Mouse (Mus musculus): ENCODE measurements around the gene Ppp1r11. TPM values are rescaled to one million over a fixed set of nuclear protein-coding genes. Genes with fewer than 3 reads are reported as not detected.

The Ppp1r11 gene
- polyA plus RNA-seq (2012; rRNA removed) = 891 and 948 TPM in 2 replicates

DNA sequence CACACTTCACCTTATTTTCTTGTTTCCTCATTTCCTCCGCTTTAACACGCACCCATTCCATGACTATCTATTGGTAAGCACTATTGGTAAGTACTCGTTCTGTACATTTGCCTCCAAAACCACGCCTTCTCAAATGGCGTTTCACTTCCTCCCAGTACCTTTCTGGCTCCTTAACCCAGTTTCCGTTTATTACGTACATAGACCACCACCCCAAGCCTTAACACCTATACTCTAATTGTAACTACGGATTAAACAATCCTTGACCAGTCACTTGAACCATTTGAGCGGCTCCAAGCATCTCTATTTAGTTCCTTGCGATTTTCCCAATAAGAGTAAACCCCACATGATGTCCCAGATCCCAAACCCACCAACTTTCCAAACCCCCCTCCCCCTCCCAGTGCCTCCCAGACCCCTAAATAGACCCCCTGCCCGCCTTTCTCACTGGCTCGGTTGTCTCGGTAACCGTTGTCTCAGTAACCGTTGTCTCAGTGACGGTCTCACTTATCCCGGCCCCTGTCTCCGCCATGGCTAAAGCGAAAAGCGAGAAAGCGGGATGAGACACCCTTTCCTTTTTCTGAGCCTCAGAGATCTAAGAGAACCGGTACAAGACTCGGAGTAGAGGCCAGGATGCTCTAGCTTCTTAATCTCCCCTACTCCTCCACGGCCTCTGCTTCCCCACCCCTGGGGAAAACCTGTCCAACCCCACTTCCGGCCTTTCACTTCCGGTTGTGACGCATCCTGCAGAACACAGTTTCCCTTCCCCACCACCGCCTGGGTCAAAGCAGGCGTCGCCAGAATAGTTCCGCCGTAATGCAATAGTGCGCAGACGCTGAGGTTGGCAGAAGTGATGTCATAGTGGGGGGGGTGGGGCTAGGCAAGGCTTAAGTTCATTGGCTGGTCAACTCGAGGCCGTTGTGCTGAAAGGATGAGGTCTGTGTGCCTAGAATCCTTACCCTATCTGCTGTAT, at the start of gene Ppp1r11:
Ppp1r11 (minus strand) TSS at position 761 of the 967 bp plus-strand sequence.
- peaks cover 6% of the 10 kb centered on the region for H3K4me1 ChIP-seq (ENCODE audit: control insufficient read depth, insufficient read depth, low read length)
- peak within 1 kb of the TSS; percentile 99 for H3K27ac ChIP-seq (ENCODE audit: control insufficient read depth, insufficient read depth, low read depth, low read length)
- peak; percentile 14; the same call in 1 of the 2 replicates for TF ChIP-seq CTCF (IDR thresholded peaks at IDR 0.05; ENCODE audit: control insufficient read depth, insufficient read depth, insufficient replicate concordance, low read depth, low read length)
- peak; percentile 77 for TF ChIP-seq POLR2A (IDR thresholded peaks at IDR 0.05; ENCODE audit: control insufficient read depth, low read depth, low read length)
- H3K27me3 ChIP-seq (ENCODE audit: control insufficient read depth, insufficient read depth, low read length) = no peaks in the 10 kb centered on the region
- H3K36me3 ChIP-seq (ENCODE audit: control insufficient read depth, insufficient read depth, low read length) = no peaks in the 10 kb centered on the region
- H3K4me3 ChIP-seq (ENCODE audit: control insufficient read depth, low read depth, low read length) = peak within 1 kb of the TSS; percentile 99

GRCm38 (mm10) chr17:37000863-37001262, 49.3 kb upstream of the Ppp1r11 start, which contains the start of gene Zfp57:
Zfp57 (plus strand) TSS chr17:37001163.
- Histone ChIP-seq H3K27ac (ENCODE audit: control insufficient read depth, insufficient read depth, low read depth, low read length) (no peak within 1 kb of the TSS), H3K4me1 (ENCODE audit: control insufficient read depth, insufficient read depth, low read length) (peaks cover 8% of the 10 kb centered on the region), H3K4me3 (ENCODE audit: control insufficient read depth, low read depth, low read length) (no peak within 1 kb of the TSS; the same call in 1 of the 2 replicates), H3K36me3 (ENCODE audit: control insufficient read depth, insufficient read depth, low read length) (no peaks in the 10 kb centered on the region), H3K27me3 (ENCODE audit: control insufficient read depth, insufficient read depth, low read length) (no peaks in the 10 kb centered on the region)
- TF ChIP-seq POLR2A (IDR thresholded peaks at IDR 0.05; ENCODE audit: control insufficient read depth, low read depth, low read length) = no peak
- TF ChIP-seq CTCF (IDR thresholded peaks at IDR 0.05; ENCODE audit: control insufficient read depth, insufficient read depth, insufficient replicate concordance, low read depth, low read length) = no peak

DNA sequence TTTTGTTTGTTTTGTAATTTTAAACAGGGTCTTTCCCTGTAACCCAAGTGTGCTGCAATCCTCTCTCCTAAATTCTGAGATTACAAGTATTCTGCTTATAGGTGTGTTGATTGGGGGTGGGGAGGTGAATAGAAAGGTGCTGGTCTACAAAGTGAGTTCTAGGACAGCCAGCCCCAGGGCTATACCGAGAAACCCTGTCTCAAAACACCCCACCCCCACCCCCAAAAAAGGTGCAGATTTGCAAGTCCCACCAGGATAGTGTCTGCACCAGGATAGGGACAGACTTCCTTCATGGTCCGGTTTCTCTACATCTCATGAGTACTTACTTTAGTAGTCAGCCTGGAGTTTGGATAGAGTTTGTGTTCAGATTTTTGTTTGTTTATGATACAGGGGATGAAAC, 46.9 kb upstream of the Ppp1r11 start:
- H3K36me3 ChIP-seq (ENCODE audit: control insufficient read depth, insufficient read depth, low read length) = no peaks in the 10 kb centered on the region
- TF ChIP-seq CTCF (IDR thresholded peaks at IDR 0.05; ENCODE audit: control insufficient read depth, insufficient read depth, insufficient replicate concordance, low read depth, low read length) (no peak), POLR2A (IDR thresholded peaks at IDR 0.05; ENCODE audit: control insufficient read depth, low read depth, low read length) (no peak)
- no peak overlapping the region for H3K4me3 ChIP-seq (ENCODE audit: control insufficient read depth, low read depth, low read length)
- H3K4me1 ChIP-seq (ENCODE audit: control insufficient read depth, insufficient read depth, low read length) = peaks cover 8% of the 10 kb centered on the region
- no peak overlapping the region for H3K27ac ChIP-seq (ENCODE audit: control insufficient read depth, insufficient read depth, low read depth, low read length)
- no peaks in the 10 kb centered on the region for H3K27me3 ChIP-seq (ENCODE audit: control insufficient read depth, insufficient read depth, low read length)

GRCm38 (mm10) chr17:36997033-36997735, 45.6 kb upstream of the Ppp1r11 start:
- Histone ChIP-seq H3K4me3 (ENCODE audit: control insufficient read depth, low read depth, low read length) (no peak overlapping the region), H3K27me3 (ENCODE audit: control insufficient read depth, insufficient read depth, low read length) (no peaks in the 10 kb centered on the region), H3K4me1 (ENCODE audit: control insufficient read depth, insufficient read depth, low read length) (no peaks in the 10 kb centered on the region), H3K36me3 (ENCODE audit: control insufficient read depth, insufficient read depth, low read length) (no peaks in the 10 kb centered on the region), H3K27ac (ENCODE audit: control insufficient read depth, insufficient read depth, low read depth, low read length) (no peak overlapping the region)
- peak; percentile 63; the same call in 1 of the 2 replicates for TF ChIP-seq CTCF (IDR thresholded peaks at IDR 0.05; ENCODE audit: control insufficient read depth, insufficient read depth, insufficient replicate concordance, low read depth, low read length)
- no peak for TF ChIP-seq POLR2A (IDR thresholded peaks at IDR 0.05; ENCODE audit: control insufficient read depth, low read depth, low read length)

DNA sequence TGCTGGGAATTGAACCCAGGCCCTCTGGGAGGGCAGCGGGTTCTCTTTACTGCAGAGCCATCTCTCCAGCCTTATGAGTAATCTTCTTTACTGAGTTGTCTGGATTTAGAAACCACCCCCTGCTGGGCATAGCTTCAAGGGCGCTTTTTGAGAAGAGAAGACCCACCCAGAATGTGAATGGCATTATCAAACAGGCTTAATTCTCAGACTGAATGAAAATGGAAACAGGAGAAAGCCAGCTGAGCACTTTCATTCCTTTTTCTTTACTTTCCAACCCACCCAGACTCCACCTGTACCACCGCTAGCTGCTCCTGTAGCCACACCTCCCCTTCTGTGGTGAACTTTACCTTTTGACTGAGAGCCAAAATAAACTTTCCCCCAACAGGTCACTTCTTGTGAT, 43.9 kb upstream of the Ppp1r11 start:
- no peaks in the 10 kb centered on the region for H3K36me3 ChIP-seq (ENCODE audit: control insufficient read depth, insufficient read depth, low read length)
- no peak overlapping the region for H3K27ac ChIP-seq (ENCODE audit: control insufficient read depth, insufficient read depth, low read depth, low read length)
- H3K27me3 ChIP-seq (ENCODE audit: control insufficient read depth, insufficient read depth, low read length) = no peaks in the 10 kb centered on the region
- no peaks in the 10 kb centered on the region for H3K4me1 ChIP-seq (ENCODE audit: control insufficient read depth, insufficient read depth, low read length)
- no peak overlapping the region for H3K4me3 ChIP-seq (ENCODE audit: control insufficient read depth, low read depth, low read length)
- TF ChIP-seq POLR2A (IDR thresholded peaks at IDR 0.05; ENCODE audit: control insufficient read depth, low read depth, low read length) (no peak), CTCF (IDR thresholded peaks at IDR 0.05; ENCODE audit: control insufficient read depth, insufficient read depth, insufficient replicate concordance, low read depth, low read length) (no peak)

GRCm38 (mm10) chr17:36994528-36994927, 43.0 kb upstream of the Ppp1r11 start:
- H3K4me3 ChIP-seq (ENCODE audit: control insufficient read depth, low read depth, low read length) = no peak overlapping the region
- no peaks in the 10 kb centered on the region for H3K27me3 ChIP-seq (ENCODE audit: control insufficient read depth, insufficient read depth, low read length)
- H3K36me3 ChIP-seq (ENCODE audit: control insufficient read depth, insufficient read depth, low read length) = no peaks in the 10 kb centered on the region
- no peak for TF ChIP-seq CTCF (IDR thresholded peaks at IDR 0.05; ENCODE audit: control insufficient read depth, insufficient read depth, insufficient replicate concordance, low read depth, low read length)
- TF ChIP-seq POLR2A (IDR thresholded peaks at IDR 0.05; ENCODE audit: control insufficient read depth, low read depth, low read length) = no peak
- no peaks in the 10 kb centered on the region for H3K4me1 ChIP-seq (ENCODE audit: control insufficient read depth, insufficient read depth, low read length)
- H3K27ac ChIP-seq (ENCODE audit: control insufficient read depth, insufficient read depth, low read depth, low read length) = no peak overlapping the region
